Mouse (Mus musculus) MEL (cell line): ENCODE data around the gene Gm49369. TPM values are rescaled to one million over a fixed set of nuclear protein-coding genes. Genes with fewer than 3 reads are reported as not detected.

Experiments
- DNase-seq: peaks from one replicate; pipeline ENCODE4 v3.0.0; 2011; ENCODE audit warnings: low read depth, low spot score
- H3K27ac ChIP-seq: 2 replicates; pipeline ENCODE4 v1.5.1; 2012; ENCODE audit warnings: low read depth, mild to moderate bottlenecking, control low read depth, low read length, moderate library complexity; ENCODE audit not compliant: control insufficient read depth
- H3K27me3 ChIP-seq, 2 experiments: fragments of 150-350 bp in 1 of 2; sonication (generic) in 1 of 2; 2 replicates each; pipeline ENCODE4 v1.6.1; 2012; ENCODE audit warnings: low read length in 2 of 2, mild to moderate bottlenecking in 2 of 2, improper control_type of control experiment in 1 of 2, moderate library complexity in 1 of 2; ENCODE audit not compliant: insufficient read depth in 2 of 2, control insufficient read depth in 1 of 2
- H3K36me3 ChIP-seq, 2 experiments: 2 replicates each; pipeline ENCODE4 v1.6.1; 2012 to 2014; ENCODE audit warnings: low read length in 2 of 2, improper control_type of control experiment in 1 of 2, inconsistent platforms in 1 of 2, mild to moderate bottlenecking in 1 of 2; ENCODE audit not compliant: insufficient read depth in 2 of 2, control insufficient read depth in 1 of 2
- H3K4me1 ChIP-seq, 2 experiments: fragments of 150-350 bp in 1 of 2; sonication (generic) in 1 of 2; 2 replicates each; pipeline ENCODE4 v1.6.1; 2012; ENCODE audit warnings: low read length in 2 of 2, improper control_type of control experiment in 1 of 2, mild to moderate bottlenecking in 1 of 2; ENCODE audit not compliant: insufficient read depth in 2 of 2, control insufficient read depth in 1 of 2
- H3K4me3 ChIP-seq, 2 experiments: fragments of 150-350 bp in 1 of 2; sonication (generic) in 1 of 2; 2 replicates each; pipeline ENCODE4 v1.5.1; 2012; ENCODE audit warnings: low read depth in 2 of 2, low read length in 2 of 2, mild to moderate bottlenecking in 2 of 2, moderate library complexity in 2 of 2, control low read depth in 1 of 2, improper control_type of control experiment in 1 of 2; ENCODE audit not compliant: control insufficient read depth in 1 of 2, insufficient read depth in 1 of 2
- H3K79me2 ChIP-seq: 2 replicates; pipeline ENCODE4 v1.6.1; 2012; ENCODE audit warnings: mild to moderate bottlenecking, low read length, moderate library complexity; ENCODE audit not compliant: control insufficient read depth, poor library complexity, insufficient read depth
- H3K9ac ChIP-seq: 2 replicates; pipeline ENCODE4 v1.6.1; 2012; ENCODE audit warnings: low read depth, mild to moderate bottlenecking, control low read depth, low read length, moderate library complexity; ENCODE audit not compliant: control insufficient read depth, poor library complexity, severe bottlenecking
- H3K9me3 ChIP-seq: fragments of 150-350 bp; sonication (generic); replicated peaks from 2 replicates; pipeline ENCODE4 v1.6.1; 2012; ENCODE audit warnings: mild to moderate bottlenecking, low read length, improper control_type of control experiment, moderate library complexity; ENCODE audit not compliant: insufficient read depth
- BHLHE40 ChIP-seq: IDR thresholded peaks from 2 replicates; pipeline ENCODE4 v1.6.1; 2012; ENCODE audit warnings: low read depth, mild to moderate bottlenecking, inconsistent platforms, low read length, improper control_type of control experiment, borderline replicate concordance
- JUND ChIP-seq: IDR thresholded peaks from 2 replicates; pipeline ENCODE4 v1.6.1; 2011; ENCODE audit warnings: low read depth, mild to moderate bottlenecking, improper control_type of control experiment, low read length
- MAX ChIP-seq: IDR thresholded peaks from 2 replicates; pipeline ENCODE4 v1.6.1; 2011; ENCODE audit warnings: low read length, improper control_type of control experiment
- MAZ ChIP-seq: IDR thresholded peaks from 2 replicates; pipeline ENCODE4 v1.6.1; 2012; ENCODE audit warnings: low read depth, mild to moderate bottlenecking, inconsistent platforms, low read length, improper control_type of control experiment
- MYB ChIP-seq: IDR thresholded peaks from 2 replicates; pipeline ENCODE4 v1.6.1; 2011; ENCODE audit warnings: mild to moderate bottlenecking, low read depth, low read length, improper control_type of control experiment
- NRF1 ChIP-seq: IDR thresholded peaks from 2 replicates; pipeline ENCODE4 v1.6.1; 2014; ENCODE audit warnings: low read depth, mild to moderate bottlenecking, inconsistent platforms, low read length, improper control_type of control experiment, moderate library complexity; ENCODE audit not compliant: poor library complexity, insufficient read depth, severe bottlenecking
- POLR2A ChIP-seq, 2 experiments: IDR thresholded peaks; 2 replicates each; pipeline ENCODE4 v1.6.1; 2011 to 2012; ENCODE audit warnings: low read length in 2 of 2, mild to moderate bottlenecking in 2 of 2, control low read depth in 1 of 2, improper control_type of control experiment in 1 of 2, low read depth in 1 of 2, moderate library complexity in 1 of 2; ENCODE audit not compliant: control insufficient read depth in 1 of 2, insufficient read depth in 1 of 2, poor library complexity in 1 of 2
- POLR2AphosphoS5 ChIP-seq: IDR thresholded peaks from 2 replicates; pipeline ENCODE4 v1.6.1; 2012; ENCODE audit warnings: low read depth, borderline replicate concordance, mild to moderate bottlenecking, inconsistent platforms, low read length, moderate library complexity, mixed read lengths
- RAD21 ChIP-seq: IDR thresholded peaks from 2 replicates; pipeline ENCODE4 v1.6.1; 2011; ENCODE audit warnings: mild to moderate bottlenecking, low read depth, low read length, improper control_type of control experiment
- TAL1 ChIP-seq: IDR thresholded peaks from 2 replicates; pipeline ENCODE4 v1.6.1; 2012; ENCODE audit warnings: mild to moderate bottlenecking, inconsistent platforms, low read length, moderate library complexity, mixed read lengths
- TBP ChIP-seq: IDR thresholded peaks from 2 replicates; pipeline ENCODE4 v1.8.0; 2011; ENCODE audit warnings: low read depth, low read length, improper control_type of control experiment
- TCF12 ChIP-seq: IDR thresholded peaks from 2 replicates; pipeline ENCODE4 v1.6.1; 2014; ENCODE audit warnings: low read depth, mild to moderate bottlenecking, inconsistent platforms, low read length, improper control_type of control experiment, moderate library complexity
- USF2 ChIP-seq, 2 experiments: IDR thresholded peaks; 2 replicates each; pipeline ENCODE4 v1.6.1; 2011 to 2012; ENCODE audit warnings: improper control_type of control experiment in 2 of 2, low read length in 2 of 2, borderline replicate concordance in 1 of 2, inconsistent platforms in 1 of 2, low read depth in 1 of 2, mild to moderate bottlenecking in 1 of 2; ENCODE audit not compliant: insufficient read depth in 1 of 2
- ZC3H11A ChIP-seq: IDR thresholded peaks from 2 replicates; pipeline ENCODE4 v1.6.1; 2012; ENCODE audit warnings: low read depth, mild to moderate bottlenecking, inconsistent platforms, low read length, improper control_type of control experiment
- ZKSCAN1 ChIP-seq: IDR thresholded peaks from 2 replicates; pipeline ENCODE4 v1.6.1; 2012; ENCODE audit warnings: low read depth, mild to moderate bottlenecking, inconsistent platforms, low read length, improper control_type of control experiment, moderate library complexity
- polyA plus RNA-seq, 2 experiments: library from polyadenylated mRNA; stranded (reverse) in 1 of 2; unstranded in 1 of 2; fragments of >175 nt in 1 of 2; fragments of >200 nt in 1 of 2; gene quantifications; 2 replicates each; pipeline versions ENCODE4 v1.2.1 to v1.2.4; 2012; ENCODE audit warnings: low replicate concordance in 2 of 2, low read depth in 1 of 2; ENCODE audit not compliant: insufficient read length in 2 of 2, insufficient read depth in 1 of 2, missing spikeins in 1 of 2
- total RNA-seq: library from RNA; depleted of rRNA; stranded (reverse); fragments of 300-350 nt; gene quantifications from 2 replicates; pipeline ENCODE4 v1.2.3, GENCODE M21; 2012

Gene Gm49369
- total and polyA plus RNA-seq, 3 experiments: 3.2 to 15.2 TPM; not detected in 1

DNA sequence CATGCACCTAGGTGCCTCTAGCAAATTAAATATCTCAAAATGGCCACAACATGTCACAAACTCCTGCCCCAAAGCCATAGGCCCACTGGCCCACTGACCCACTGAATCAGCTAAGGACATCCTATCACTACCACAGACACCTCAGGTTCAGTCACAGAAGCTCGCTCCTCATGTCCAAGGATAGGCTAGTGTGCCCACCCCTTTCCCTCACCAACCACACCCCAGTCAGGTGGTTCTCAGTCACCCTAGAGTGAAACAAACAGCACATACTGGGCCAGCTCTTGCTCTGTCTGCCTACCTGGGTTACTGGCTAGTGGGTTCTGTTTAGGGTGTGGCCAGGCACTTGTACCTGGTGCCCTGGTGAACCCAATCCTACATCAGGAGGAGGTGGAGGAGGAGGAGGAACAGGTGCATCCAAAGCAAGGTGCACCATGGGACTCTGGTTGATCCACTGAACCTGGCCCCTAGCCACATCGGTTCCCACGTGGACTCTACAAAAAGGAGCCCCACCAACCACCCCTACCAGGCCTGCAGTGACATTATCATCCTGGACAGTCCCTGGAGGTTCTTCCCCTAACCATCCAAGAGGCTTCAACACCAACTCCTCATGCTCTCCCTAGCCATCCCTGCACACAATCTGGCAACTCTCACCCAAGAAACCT, 3.4 kb upstream of the Gm49369 start:
- Histone ChIP-seq H3K9ac (peak overlapping the region; percentile 35), H3K27ac (no peak overlapping the region), H3K4me1 (peaks cover 2 to 17% of the 10 kb centered on the region in 2 experiments; a peak in 3 of 4 replicates), H3K4me3 (peak overlapping the region; percentile 17 to 23; a peak in 2 of 4 replicates), H3K27me3 (no peaks in the 10 kb centered on the region), H3K79me2 (peaks cover 21% of the 10 kb centered on the region), H3K36me3 (peaks cover 0 to 5% of the 10 kb centered on the region in 2 experiments), H3K9me3 (no peaks in the 10 kb centered on the region)
- TF ChIP-seq TBP (no peak), MYB (no peak), BHLHE40 (no peak), NRF1 (no peak), TCF12 (no peak), TAL1 (no peak), ZC3H11A (no peak), POLR2A (IDR thresholded peaks at IDR 0.05; ENCODE audit: control insufficient read depth in 1 of 2, insufficient read depth in 1 of 2, low read depth in 1 of 2, low read length in 2 of 2, poor library complexity in 1 of 2) (no peak)
- no peak for DNase-seq

- Histone ChIP-seq H3K9me3 (no peaks in the 10 kb centered on the region), H3K9ac (no peak overlapping the region), H3K79me2 (peaks cover 21% of the 10 kb centered on the region), H3K4me3 (no peak overlapping the region), H3K27me3 (no peaks in the 10 kb centered on the region), H3K27ac (no peak overlapping the region), H3K36me3 (peaks cover 0 to 7% of the 10 kb centered on the region in 2 experiments), H3K4me1 (peaks cover 2 to 8% of the 10 kb centered on the region in 2 experiments; a peak in 3 of 4 replicates)
- TF ChIP-seq JUND (no peak), RAD21 (no peak), TAL1 (no peak)
- DNase-seq: no peak
These were observed 1.8 kb upstream of the Gm49369 start for GRCm38 (mm10) chr7:142384306-142384705.

DNA sequence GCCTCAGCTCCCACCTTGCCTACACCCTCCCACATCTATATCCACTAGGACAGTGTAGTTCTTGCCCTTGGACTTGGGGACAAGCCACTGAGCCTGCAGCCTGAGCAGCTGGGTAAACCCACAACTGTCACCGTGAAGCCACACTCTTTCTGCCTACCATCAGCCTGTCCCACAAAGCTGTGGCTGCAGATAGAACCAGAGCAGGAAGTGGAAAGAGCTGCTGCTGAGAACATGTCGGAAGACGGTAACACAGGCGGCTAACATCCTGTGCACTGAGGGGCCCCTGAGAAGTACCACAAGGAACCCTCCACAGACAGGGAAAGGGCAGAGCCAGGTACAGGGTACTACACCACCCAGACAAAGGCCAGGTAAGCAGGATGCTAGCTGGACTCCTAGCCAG, 1.3 kb downstream of the Gm49369 start:
- TF ChIP-seq TCF12: no peak
- TF ChIP-seq ZKSCAN1: no peak
- TF ChIP-seq BHLHE40: no peak
- TF ChIP-seq POLR2AphosphoS5: no peak
- no peak for TF ChIP-seq POLR2A (IDR thresholded peaks at IDR 0.05; ENCODE audit: control insufficient read depth in 1 of 2, insufficient read depth in 1 of 2, low read depth in 1 of 2, low read length in 2 of 2, poor library complexity in 1 of 2)
- TF ChIP-seq JUND: no peak
- TF ChIP-seq ZC3H11A: no peak
- no peak for TF ChIP-seq MAX
- TF ChIP-seq MYB: no peak
- TF ChIP-seq MAZ: no peak
- no peak for TF ChIP-seq TAL1
- TF ChIP-seq USF2 (IDR thresholded peaks at IDR 0.05; ENCODE audit: borderline replicate concordance in 1 of 2, insufficient read depth in 1 of 2, low read depth in 1 of 2, low read length in 2 of 2): no peak
- Histone ChIP-seq H3K4me1 (peaks cover 9 to 23% of the 10 kb centered on the region in 2 experiments), H3K9ac (no peak overlapping the region), H3K79me2 (peaks cover 6% of the 10 kb centered on the region), H3K9me3 (no peaks in the 10 kb centered on the region), H3K27me3 (no peaks in the 10 kb centered on the region), H3K27ac (no peak overlapping the region), H3K36me3 (peaks cover 10 to 19% of the 10 kb centered on the region in 2 experiments), H3K4me3 (no peak overlapping the region)
- no peak for DNase-seq
